Mouse (Mus musculus) C2C12 (cell line): ENCODE measurements at regions not wholly inside any gene's neighbourhood (a gene's known extent, or its start where the extent isn't known, plus 50 kb on each side); places are given as distances from the start of the nearest gene placed in this dataset.

Experiments
- H3K27me3 ChIP-seq: one replicate; pipeline ENCODE4 v1.6.1; 2011; ENCODE audit not compliant: control insufficient read depth, insufficient read depth, insufficient read length
- H3K36me3 ChIP-seq: one replicate; pipeline ENCODE4 v1.6.1; 2011; ENCODE audit not compliant: control insufficient read depth, insufficient read depth
- H3K4me3 ChIP-seq: one replicate; pipeline ENCODE4 v1.5.1; 2011; ENCODE audit warnings: mild to moderate bottlenecking, control low read depth; ENCODE audit not compliant: poor library complexity, insufficient read depth, severe bottlenecking
- H3K79me2 ChIP-seq: one replicate; pipeline ENCODE4 v1.6.1; 2011; ENCODE audit not compliant: control insufficient read depth, insufficient read depth
- H3K79me3 ChIP-seq: one replicate; pipeline ENCODE4 v1.6.1; 2011; ENCODE audit warnings: low read depth, control low read depth
- H3ac ChIP-seq: one replicate; pipeline ENCODE3; 2011; ENCODE audit warnings: low read depth; ENCODE audit not compliant: control insufficient read depth, insufficient read length
- CEBPB ChIP-seq: IDR thresholded peaks from one replicate; pipeline ENCODE4 v1.6.1; 2011; ENCODE audit warnings: low read depth, mild to moderate bottlenecking, control low read depth, moderate library complexity
- CTCF ChIP-seq: IDR thresholded peaks from one replicate; pipeline ENCODE4 v1.5.1; 2011; ENCODE audit not compliant: control insufficient read depth, insufficient read depth, insufficient read length
- FOSL1 ChIP-seq: IDR thresholded peaks from one replicate; pipeline ENCODE4 v1.8.0; 2011; ENCODE audit warnings: mild to moderate bottlenecking, low read length; ENCODE audit not compliant: poor library complexity, insufficient read depth, severe bottlenecking
- MAX ChIP-seq: IDR thresholded peaks from one replicate; pipeline ENCODE4 v1.6.1; 2011; ENCODE audit warnings: mild to moderate bottlenecking, control low read depth
- MYOD1 ChIP-seq: IDR thresholded peaks from one replicate; pipeline ENCODE4 v1.6.1; 2011; ENCODE audit warnings: low read depth; ENCODE audit not compliant: control insufficient read depth, insufficient read length
- MYOG ChIP-seq: IDR thresholded peaks from one replicate; pipeline ENCODE4 v1.6.1; 2011; ENCODE audit not compliant: control insufficient read depth, insufficient read length; ENCODE audit errors: extremely low read depth
- USF1 ChIP-seq: IDR thresholded peaks from one replicate; pipeline ENCODE4 v1.6.1; 2011; ENCODE audit warnings: low read depth, mild to moderate bottlenecking, control low read depth, moderate library complexity

- Histone ChIP-seq H3K36me3 (no peaks in the 10 kb centered on the region), H3ac (no peak overlapping the region), H3K79me2 (no peaks in the 10 kb centered on the region), H3K27me3 (no peaks in the 10 kb centered on the region), H3K4me3 (no peak overlapping the region), H3K79me3 (no peaks in the 10 kb centered on the region)
- TF ChIP-seq CTCF (no peak), CEBPB (no peak), USF1 (no peak), MYOD1 (no peak), FOSL1 (no peak), MYOG (no peak)
Measured at GRCm38 (mm10) chr13:101418272-101418671, 349.7 kb downstream of the Pik3r1 start.

- Histone ChIP-seq H3K4me3 (no peak overlapping the region), H3K27me3 (no peaks in the 10 kb centered on the region), H3K79me2 (no peaks in the 10 kb centered on the region), H3K79me3 (no peaks in the 10 kb centered on the region), H3ac (no peak overlapping the region), H3K36me3 (no peaks in the 10 kb centered on the region)
- TF ChIP-seq MYOD1: no peak
- no peak for TF ChIP-seq USF1
- no peak for TF ChIP-seq MAX
- TF ChIP-seq CEBPB: no peak
- no peak for TF ChIP-seq MYOG
- TF ChIP-seq CTCF: no peak
- TF ChIP-seq FOSL1: no peak
Measured at GRCm38 (mm10) chr13:101408885-101409284, 359.1 kb downstream of the Pik3r1 start.

- Histone ChIP-seq H3K36me3 (no peaks in the 10 kb centered on the region), H3K79me2 (no peaks in the 10 kb centered on the region), H3ac (no peak overlapping the region), H3K27me3 (no peaks in the 10 kb centered on the region), H3K79me3 (no peaks in the 10 kb centered on the region), H3K4me3 (no peak overlapping the region)
- no peak for TF ChIP-seq USF1
Measured at GRCm38 (mm10) chr13:101407633-101408032, 360.4 kb downstream of the Pik3r1 start.

- Histone ChIP-seq H3K79me3 (no peaks in the 10 kb centered on the region), H3K4me3 (no peak overlapping the region), H3K36me3 (no peaks in the 10 kb centered on the region), H3K27me3 (no peaks in the 10 kb centered on the region), H3K79me2 (no peaks in the 10 kb centered on the region), H3ac (no peak overlapping the region)
- TF ChIP-seq MYOG: no peak
- TF ChIP-seq MAX: no peak
- no peak for TF ChIP-seq FOSL1
- TF ChIP-seq MYOD1: no peak
- no peak for TF ChIP-seq USF1
- no peak for TF ChIP-seq CEBPB
- TF ChIP-seq CTCF: no peak
Measured at GRCm38 (mm10) chr13:101373581-101374189, 394.3 kb downstream of the Pik3r1 start.

GRCm38 (mm10) chr13:101371906-101372305 is 396.1 kb downstream of the Pik3r1 start:
- no peak overlapping the region for H3ac ChIP-seq
- no peak overlapping the region for H3K4me3 ChIP-seq
- no peaks in the 10 kb centered on the region for H3K79me2 ChIP-seq
- no peaks in the 10 kb centered on the region for H3K27me3 ChIP-seq
- TF ChIP-seq FOSL1: no peak
- no peak for TF ChIP-seq CEBPB
- no peak for TF ChIP-seq USF1
- TF ChIP-seq MYOG: no peak
- TF ChIP-seq MYOD1: no peak
- no peak for TF ChIP-seq CTCF
- TF ChIP-seq MAX: no peak
- no peaks in the 10 kb centered on the region for H3K79me3 ChIP-seq
- no peaks in the 10 kb centered on the region for H3K36me3 ChIP-seq

GRCm38 (mm10) chr13:101368170-101368569 is 399.8 kb downstream of the Pik3r1 start:
- no peaks in the 10 kb centered on the region for H3K79me2 ChIP-seq
- TF ChIP-seq FOSL1 (no peak), MYOG (no peak), MAX (no peak), MYOD1 (no peak), CTCF (no peak), USF1 (no peak), CEBPB (no peak)
- no peak overlapping the region for H3K4me3 ChIP-seq
- no peaks in the 10 kb centered on the region for H3K36me3 ChIP-seq
- no peak overlapping the region for H3ac ChIP-seq
- no peaks in the 10 kb centered on the region for H3K79me3 ChIP-seq
- no peaks in the 10 kb centered on the region for H3K27me3 ChIP-seq
